Mouse (Mus musculus): ENCODE results near the gene Tmem210.

Gene Tmem210

GRCm38 (mm10) chr2:25278928-25279882 is 8.7 kb upstream of the Tmem210 start:
- Histone ChIP-seq H3K36me3 (ENCODE audit: control insufficient read depth, insufficient read depth, low read length, poor library complexity, severe bottlenecking) (peaks cover 18% of the 10 kb centered on the region), H3K27me3 (ENCODE audit: control insufficient read depth, insufficient read depth, low read length, poor library complexity, severe bottlenecking) (no peaks in the 10 kb centered on the region)
- DNase-seq (ENCODE audit: low read depth, low spot score): peak; percentile 91

- H3K36me3 ChIP-seq (ENCODE audit: control insufficient read depth, insufficient read depth, low read length, poor library complexity, severe bottlenecking): peaks cover 14% of the 10 kb centered on the region
- H3K27me3 ChIP-seq (ENCODE audit: control insufficient read depth, insufficient read depth, low read length, poor library complexity, severe bottlenecking): no peaks in the 10 kb centered on the region
- no peak for DNase-seq (ENCODE audit: low read depth, low spot score)
These were observed 2.4 kb upstream of the Tmem210 start for GRCm38 (mm10) chr2:25285551-25285950.

GRCm38 (mm10) chr2:25286314-25286713 is 1.6 kb upstream of the Tmem210 start:
- no peaks in the 10 kb centered on the region for H3K27me3 ChIP-seq (ENCODE audit: control insufficient read depth, insufficient read depth, low read length, poor library complexity, severe bottlenecking)
- DNase-seq (ENCODE audit: low read depth, low spot score): no peak
- peaks cover 11% of the 10 kb centered on the region for H3K36me3 ChIP-seq (ENCODE audit: control insufficient read depth, insufficient read depth, low read length, poor library complexity, severe bottlenecking)

GRCm38 (mm10) chr2:25286837-25287636 is 908 bp upstream of the Tmem210 start:
- no peak for DNase-seq (ENCODE audit: low read depth, low spot score)
- Histone ChIP-seq H3K27me3 (ENCODE audit: control insufficient read depth, insufficient read depth, low read length, poor library complexity, severe bottlenecking) (no peaks in the 10 kb centered on the region), H3K36me3 (ENCODE audit: control insufficient read depth, insufficient read depth, low read length, poor library complexity, severe bottlenecking) (peaks cover 7% of the 10 kb centered on the region)

- Histone ChIP-seq H3K27me3 (ENCODE audit: control insufficient read depth, insufficient read depth, low read length, poor library complexity, severe bottlenecking) (no peaks in the 10 kb centered on the region), H3K36me3 (ENCODE audit: control insufficient read depth, insufficient read depth, low read length, poor library complexity, severe bottlenecking) (peaks cover 4% of the 10 kb centered on the region)
- no peak for DNase-seq (ENCODE audit: low read depth, low spot score)
These were observed 895 bp downstream of the Tmem210 start for GRCm38 (mm10) chr2:25288734-25289345.

- H3K27me3 ChIP-seq (ENCODE audit: control insufficient read depth, insufficient read depth, low read length, poor library complexity, severe bottlenecking): no peaks in the 10 kb centered on the region
- peaks cover 4% of the 10 kb centered on the region for H3K36me3 ChIP-seq (ENCODE audit: control insufficient read depth, insufficient read depth, low read length, poor library complexity, severe bottlenecking)
- DNase-seq (ENCODE audit: low read depth, low spot score): no peak
These were observed 1.7 kb downstream of the Tmem210 start, which contains the start of gene Lrrc26 for GRCm38 (mm10) chr2:25289651-25290050. Gene Lrrc26, plus strand, starts transcription at chr2:25289915.

- Histone ChIP-seq H3K27me3 (ENCODE audit: control insufficient read depth, insufficient read depth, low read length, poor library complexity, severe bottlenecking) (no peaks in the 10 kb centered on the region), H3K36me3 (ENCODE audit: control insufficient read depth, insufficient read depth, low read length, poor library complexity, severe bottlenecking) (peaks cover 2% of the 10 kb centered on the region; the same call in 1 of the 2 replicates)
- no peak for DNase-seq (ENCODE audit: low read depth, low spot score)
These were observed 2.3 kb downstream of the Tmem210 start for GRCm38 (mm10) chr2:25290101-25290815.

GRCm38 (mm10) chr2:25290816-25291130 is 2.8 kb downstream of the Tmem210 start:
- no peak for DNase-seq (ENCODE audit: low read depth, low spot score)
- Histone ChIP-seq H3K36me3 (ENCODE audit: control insufficient read depth, insufficient read depth, low read length, poor library complexity, severe bottlenecking) (no peaks in the 10 kb centered on the region; the same call in 1 of the 2 replicates), H3K27me3 (ENCODE audit: control insufficient read depth, insufficient read depth, low read length, poor library complexity, severe bottlenecking) (no peaks in the 10 kb centered on the region)

- no peaks in the 10 kb centered on the region for H3K36me3 ChIP-seq (ENCODE audit: control insufficient read depth, insufficient read depth, low read length, poor library complexity, severe bottlenecking)
- H3K27me3 ChIP-seq (ENCODE audit: control insufficient read depth, insufficient read depth, low read length, poor library complexity, severe bottlenecking): no peaks in the 10 kb centered on the region
- no peak for DNase-seq (ENCODE audit: low read depth, low spot score)
These were observed 3.5 kb downstream of the Tmem210 start for GRCm38 (mm10) chr2:25291184-25292053.

GRCm38 (mm10) chr2:25292054-25292544 is 4.2 kb downstream of the Tmem210 start:
- peak; percentile 21 for DNase-seq (ENCODE audit: low read depth, low spot score)
- Histone ChIP-seq H3K27me3 (ENCODE audit: control insufficient read depth, insufficient read depth, low read length, poor library complexity, severe bottlenecking) (no peaks in the 10 kb centered on the region), H3K36me3 (ENCODE audit: control insufficient read depth, insufficient read depth, low read length, poor library complexity, severe bottlenecking) (no peaks in the 10 kb centered on the region)

GRCm38 (mm10) chr2:25292856-25293255 is 4.9 kb downstream of the Tmem210 start:
- no peaks in the 10 kb centered on the region for H3K27me3 ChIP-seq (ENCODE audit: control insufficient read depth, insufficient read depth, low read length, poor library complexity, severe bottlenecking)
- DNase-seq (ENCODE audit: low read depth, low spot score): peak; percentile 77
- no peaks in the 10 kb centered on the region for H3K36me3 ChIP-seq (ENCODE audit: control insufficient read depth, insufficient read depth, low read length, poor library complexity, severe bottlenecking)

- H3K36me3 ChIP-seq (ENCODE audit: control insufficient read depth, insufficient read depth, low read length, poor library complexity, severe bottlenecking): no peaks in the 10 kb centered on the region
- no peak for DNase-seq (ENCODE audit: low read depth, low spot score)
- H3K27me3 ChIP-seq (ENCODE audit: control insufficient read depth, insufficient read depth, low read length, poor library complexity, severe bottlenecking): no peaks in the 10 kb centered on the region
These were observed 5.8 kb downstream of the Tmem210 start for GRCm38 (mm10) chr2:25293706-25294105.

GRCm38 (mm10) chr2:25297093-25297492 is 9.1 kb downstream of the Tmem210 start:
- no peak for DNase-seq (ENCODE audit: low read depth, low spot score)
- no peaks in the 10 kb centered on the region for H3K36me3 ChIP-seq (ENCODE audit: control insufficient read depth, insufficient read depth, low read length, poor library complexity, severe bottlenecking)
- H3K27me3 ChIP-seq (ENCODE audit: control insufficient read depth, insufficient read depth, low read length, poor library complexity, severe bottlenecking): no peaks in the 10 kb centered on the region

All from splenic B cell, adult 2 months (primary cell).